Mouse (Mus musculus) E14TG2a.4 (cell line): ENCODE measurements at regions not wholly inside any gene's neighbourhood (a gene's known extent, or its start where the extent isn't known, plus 50 kb on each side); places are given as distances from the start of the nearest gene placed in this dataset.

Source experiments
- CTCF ChIP-seq: conservative IDR thresholded peaks from 2 replicates; pipeline ENCODE4 v1.5.1; 2014; ENCODE audit warnings: low read length
- POU5F1 ChIP-seq: IDR thresholded peaks from 2 replicates; pipeline ENCODE4 v1.6.1; 2014; ENCODE audit warnings: low read length, borderline replicate concordance

GRCm38 (mm10) chr1:42606251-42606650 lies 89.3 kb upstream of the Pou3f3 start:
- TF ChIP-seq CTCF (no peak), POU5F1 (no peak)
